ENCODE assay signal across 10 mouse cellular contexts in genomic region chr13:102113941-102114340, GRCm38 (mm10).
DNase-seq lines count a peak whose midpoint lies in the region; ATAC-seq lines count a peak whose summit lies in the region.
"Had no signal": no experiment of that assay in that cellular context is flagged by ENCODE, and none has a peak within 500 bp of the region (broad histone marks: within the 10 kb centered on the region; RNA-seq: fewer than 3 reads in every experiment).

No protein-coding gene starts in this region.

- no peak overlapping the region for H3K27ac ChIP-seq in kidney, embryonic 14.5 days (ENCODE audit: low read depth, low read length)
- H3K27ac ChIP-seq: hindbrain, embryonic 12.5 days had no signal

- no peaks in the 10 kb centered on the region for H3K27me3 ChIP-seq in kidney, embryonic 14.5 days (ENCODE audit: control insufficient read depth, insufficient read depth, low read length)
- H3K27me3 ChIP-seq: hindbrain, embryonic 12.5 days had no signal

- no peaks in the 10 kb centered on the region for H3K9me3 ChIP-seq in kidney, embryonic 14.5 days (ENCODE audit: control insufficient read depth, low read length)
- H3K9me3 ChIP-seq: hindbrain, embryonic 12.5 days had no signal

- H3K9ac ChIP-seq in kidney, embryonic 14.5 days (ENCODE audit: low read depth, low read length) = no peak overlapping the region
- H3K9ac ChIP-seq: hindbrain, embryonic 12.5 days had no signal

- H3K36me3 ChIP-seq in kidney, embryonic 14.5 days (ENCODE audit: control insufficient read depth, insufficient read depth, low read length) = no peaks in the 10 kb centered on the region
- H3K36me3 ChIP-seq: hindbrain, embryonic 12.5 days had no signal

- 73% methylated on average over 5 of the region's 5 CpGs for WGBS in kidney, embryonic 14.5 days

- peak; percentile 70 for DNase-seq in kidney, adult 11 months
- peak; percentile 45 for DNase-seq in adrenal gland, adult 8-10 months
- DNase-seq in gastrocnemius, postnatal 36 days = peak; percentile 16 to 42
- DNase-seq in lung, postnatal 14 days = peak; percentile 51
- no peak for DNase-seq in layer of hippocampus, adult 9-10 months (ENCODE audit: low spot score)
- DNase-seq in right cerebral cortex, postnatal 36 days (ENCODE audit: low spot score in 2 of 2) = no peak
- DNase-seq: cerebellum, adult 9-11 months; left cerebral cortex, postnatal 4 days had no signal

- intact Hi-C loops in gastrocnemius, postnatal 36 days (cut with DNase I) = no loop called here

- H3K4me2 ChIP-seq in kidney, embryonic 14.5 days (replicated peaks; ENCODE audit: low read depth, low read length) = no peak overlapping the region
- H3K4me2 ChIP-seq: hindbrain, embryonic 12.5 days had no signal

- H3K4me3 ChIP-seq in kidney, embryonic 14.5 days (ENCODE audit: low read length) = no peak overlapping the region
- H3K4me3 ChIP-seq: hindbrain, embryonic 12.5 days had no signal

- no peak for ATAC-seq in kidney, embryonic 14.5 days (ENCODE audit: low FRiP score, low TSS enrichment)

- H3K4me1 ChIP-seq in kidney, embryonic 14.5 days (ENCODE audit: control insufficient read depth, insufficient read depth, low read length) = no peaks in the 10 kb centered on the region
- H3K4me1 ChIP-seq: hindbrain, embryonic 12.5 days had no signal

Comparison
In these comparisons a context has a peak if more than half of its experiments do, and no peak if none do; other contexts are left out.
1. DNase-seq: peak in kidney, adult 11 months (single experiment), adrenal gland, adult 8-10 months (single experiment), gastrocnemius, postnatal 36 days (2 of 2) and lung, postnatal 14 days (single experiment); none in layer of hippocampus, adult 9-10 months (single experiment) and right cerebral cortex, postnatal 36 days (0 of 2).